Mouse (Mus musculus): Measurements from ENCODE around the gene Crtam. TPM values are rescaled to one million over a fixed set of nuclear protein-coding genes. Genes with fewer than 3 reads are reported as not detected.

Crtam gene
- total and polyA plus RNA-seq, 3 experiments: not detected

DNA sequence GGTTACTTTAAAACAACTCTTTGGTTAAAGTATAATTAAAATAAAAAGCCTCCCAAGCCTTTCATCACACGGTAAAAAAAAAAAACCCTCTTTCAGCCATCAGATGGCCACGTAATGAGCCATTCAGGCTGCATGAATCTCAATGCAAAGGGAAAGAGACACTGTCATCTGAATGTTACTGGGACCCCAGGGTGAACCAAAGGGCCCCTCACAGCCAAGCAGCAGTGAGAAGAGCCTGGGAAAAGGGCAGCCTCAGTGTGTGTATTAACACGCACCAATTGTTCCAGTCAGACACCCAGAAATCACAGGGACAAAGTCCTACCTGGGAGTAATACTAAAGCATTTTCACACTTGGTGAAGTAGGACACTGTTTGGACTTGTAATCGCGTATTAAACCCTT, 8.0 kb upstream of the Crtam start:
- DNase-seq (ENCODE audit: extremely low read depth): no peak
- Histone ChIP-seq H3K9me3 (replicated peaks; ENCODE audit: low read length) (no peaks in the 10 kb centered on the region), H3K27me3 (replicated peaks) (no peaks in the 10 kb centered on the region), H3K9ac (ENCODE audit: insufficient read depth, low read depth) (no peak overlapping the region), H3K79me2 (replicated peaks; ENCODE audit: control insufficient read depth, extremely low read depth, insufficient read depth, poor library complexity, severe bottlenecking) (no peaks in the 10 kb centered on the region), H3K36me3 (replicated peaks in 1 of 2; ENCODE audit: control insufficient read depth in 1 of 2, insufficient read depth in 1 of 2, low read length in 1 of 2) (peaks cover 0 to 16% of the 10 kb centered on the region in 2 experiments), H3K4me1 (ENCODE audit: control insufficient read depth in 1 of 2, insufficient read depth in 2 of 2) (no peaks in the 10 kb centered on the region), H3K4me2 (ENCODE audit: insufficient read depth, low read depth, poor library complexity, severe bottlenecking) (no peak overlapping the region), H3K27ac (ENCODE audit: insufficient read depth, low read depth) (no peak overlapping the region), H3K4me3 (replicated peaks in 1 of 3; ENCODE audit: low read depth in 2 of 3, low read length in 2 of 3, poor library complexity in 1 of 3) (no peak overlapping the region)
- dilution Hi-C loops (cut with MboI; ENCODE audit: extremely low pct_ligation_motif_present, extremely low pct_unique_long_range_greater_than_20kb, low sequenced_read_pairs) (no loop called here), in situ Hi-C loops (cut with MboI; ENCODE audit: low pct_ligation_motif_present, low pct_unique_long_range_greater_than_20kb, low sequenced_read_pairs) (no loop called here)
- TF ChIP-seq ETS1 (conservative IDR thresholded peaks at IDR 0.05; ENCODE audit: low read depth, low read length) (no peak), KAT2A (IDR thresholded peaks at IDR 0.05; ENCODE audit: insufficient replicate concordance, low read length) (no peak), ZMIZ1 (IDR thresholded peaks at IDR 0.05; ENCODE audit: low read depth, low read length) (no peak), CHD2 (IDR thresholded peaks at IDR 0.05; ENCODE audit: low read length) (no peak), SIN3A (IDR thresholded peaks at IDR 0.05; ENCODE audit: low read length) (no peak), TBP (conservative IDR thresholded peaks at IDR 0.05; ENCODE audit: low read depth, low read length) (no peak), RAD21 (IDR thresholded peaks at IDR 0.05; ENCODE audit: low read depth, low read length) (no peak), MYC (IDR thresholded peaks at IDR 0.05; ENCODE audit: low read depth, low read length) (no peak), MAX (IDR thresholded peaks at IDR 0.05; ENCODE audit: low read length) (no peak), UBTF (IDR thresholded peaks at IDR 0.05; ENCODE audit: low read depth, low read length) (no peak), MAFK (IDR thresholded peaks at IDR 0.05; ENCODE audit: insufficient replicate concordance, low read length) (no peak), USF2 (conservative IDR thresholded peaks at IDR 0.05; ENCODE audit: low read depth, low read length) (no peak), ZC3H11A (IDR thresholded peaks at IDR 0.05; ENCODE audit: low read depth, low read length) (no peak), RCOR1 (conservative IDR thresholded peaks at IDR 0.05; ENCODE audit: low read depth, low read length) (no peak), NELFE (IDR thresholded peaks at IDR 0.05; ENCODE audit: low read depth, low read length) (no peak), CHD1 (IDR thresholded peaks at IDR 0.05; ENCODE audit: low read depth, low read length) (no peak), POLR2A (IDR thresholded peaks at IDR 0.05; ENCODE audit: low read depth, low read length) (no peak)

DNA sequence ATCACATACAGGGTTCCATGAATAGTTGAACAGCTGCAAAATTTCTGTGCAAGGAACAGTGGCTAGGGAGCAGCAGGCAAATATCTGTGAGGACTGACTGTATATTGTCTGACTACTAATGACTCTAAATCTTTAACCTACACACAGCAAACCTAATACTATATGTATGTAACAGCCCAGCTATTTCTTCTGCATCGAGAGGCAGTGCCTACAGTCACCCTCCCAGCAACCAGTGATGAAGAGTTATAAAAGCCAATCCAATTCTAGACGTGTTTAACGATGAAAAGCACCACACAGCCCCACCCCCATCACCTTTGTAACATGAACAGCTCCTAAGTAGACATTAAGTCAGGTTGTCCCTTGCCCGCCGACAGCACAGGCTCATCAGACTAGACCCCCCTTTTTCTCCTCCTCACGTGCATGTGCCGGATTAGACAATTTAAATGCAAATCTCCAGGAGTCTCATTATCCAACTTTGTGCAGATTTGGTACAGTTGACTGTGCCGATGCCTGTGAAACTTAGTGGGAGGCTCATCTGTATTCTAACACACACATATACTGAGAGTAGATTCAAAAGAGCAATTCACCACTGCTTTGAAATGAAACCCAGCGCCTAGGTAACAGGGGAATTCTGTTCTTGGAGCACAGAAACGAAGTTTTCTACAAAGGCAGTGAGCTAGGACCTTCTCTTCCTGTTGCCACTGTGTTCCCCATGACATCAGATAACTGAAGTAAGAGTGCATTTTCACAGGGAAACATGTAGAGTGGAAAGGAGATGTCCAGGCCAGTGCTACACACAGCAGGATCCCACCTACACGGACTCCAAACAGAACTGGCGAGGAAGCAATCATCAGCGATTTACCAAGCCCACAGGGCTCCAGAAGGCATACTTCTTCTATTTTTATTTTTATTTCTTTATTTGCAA, 7.3 kb upstream of the Crtam start:
- no peaks in the 10 kb centered on the region for H3K4me1 ChIP-seq (ENCODE audit: control insufficient read depth in 1 of 2, insufficient read depth in 2 of 2)
- dilution Hi-C loops (cut with MboI; ENCODE audit: extremely low pct_ligation_motif_present, extremely low pct_unique_long_range_greater_than_20kb, low sequenced_read_pairs): no loop called here
- no peaks in the 10 kb centered on the region for H3K27me3 ChIP-seq (replicated peaks)
- H3K4me2 ChIP-seq (ENCODE audit: insufficient read depth, low read depth, poor library complexity, severe bottlenecking): no peak overlapping the region
- H3K27ac ChIP-seq (ENCODE audit: insufficient read depth, low read depth): no peak overlapping the region
- H3K9ac ChIP-seq (ENCODE audit: insufficient read depth, low read depth): no peak overlapping the region
- H3K4me3 ChIP-seq (replicated peaks in 1 of 3; ENCODE audit: low read depth in 2 of 3, low read length in 2 of 3, poor library complexity in 1 of 3): no peak overlapping the region
- H3K36me3 ChIP-seq (replicated peaks in 1 of 2; ENCODE audit: control insufficient read depth in 1 of 2, insufficient read depth in 1 of 2, low read length in 1 of 2): peaks cover 0 to 13% of the 10 kb centered on the region in 2 experiments
- in situ Hi-C loops (cut with MboI; ENCODE audit: low pct_ligation_motif_present, low pct_unique_long_range_greater_than_20kb, low sequenced_read_pairs): no loop called here
- TF ChIP-seq UBTF (IDR thresholded peaks at IDR 0.05; ENCODE audit: low read depth, low read length) (no peak), MAFK (IDR thresholded peaks at IDR 0.05; ENCODE audit: insufficient replicate concordance, low read length) (no peak), ZKSCAN1 (IDR thresholded peaks at IDR 0.05; ENCODE audit: borderline replicate concordance, low read depth, low read length) (no peak), USF2 (conservative IDR thresholded peaks at IDR 0.05; ENCODE audit: low read depth, low read length) (no peak), HCFC1 (IDR thresholded peaks at IDR 0.05; ENCODE audit: low read depth, low read length) (no peak), CHD1 (IDR thresholded peaks at IDR 0.05; ENCODE audit: low read depth, low read length) (no peak), PAX5 (IDR thresholded peaks at IDR 0.05; ENCODE audit: low read length) (no peak), POLR2AphosphoS2 (IDR thresholded peaks at IDR 0.05; ENCODE audit: low read depth, low read length) (no peak), USF1 (IDR thresholded peaks at IDR 0.05; ENCODE audit: low read depth, low read length) (no peak), ZNF384 (IDR thresholded peaks at IDR 0.05; ENCODE audit: low read depth, low read length) (no peak), SIN3A (IDR thresholded peaks at IDR 0.05; ENCODE audit: low read length) (no peak), E2F4 (IDR thresholded peaks at IDR 0.05; ENCODE audit: insufficient replicate concordance, low read depth, low read length) (no peak), ZC3H11A (IDR thresholded peaks at IDR 0.05; ENCODE audit: low read depth, low read length) (no peak), MEF2A (IDR thresholded peaks at IDR 0.05; ENCODE audit: borderline replicate concordance, low read depth, low read length) (no peak), SMC3 (IDR thresholded peaks at IDR 0.05; ENCODE audit: low read depth, low read length) (no peak), CHD2 (IDR thresholded peaks at IDR 0.05; ENCODE audit: low read length) (no peak), NELFE (IDR thresholded peaks at IDR 0.05; ENCODE audit: low read depth, low read length) (no peak), BHLHE40 (IDR thresholded peaks at IDR 0.05; ENCODE audit: low read depth, low read length) (no peak), RAD21 (IDR thresholded peaks at IDR 0.05; ENCODE audit: low read depth, low read length) (no peak), ZMIZ1 (IDR thresholded peaks at IDR 0.05; ENCODE audit: low read depth, low read length) (no peak)
- no peaks in the 10 kb centered on the region for H3K9me3 ChIP-seq (replicated peaks; ENCODE audit: low read length)
- H3K79me2 ChIP-seq (replicated peaks; ENCODE audit: control insufficient read depth, extremely low read depth, insufficient read depth, poor library complexity, severe bottlenecking): no peaks in the 10 kb centered on the region
- DNase-seq (ENCODE audit: extremely low read depth): no peak

Data from CH12.LX (cell line).